Mouse (Mus musculus): ENCODE results near the gene Iars2.
"Not testable (repeated sequence)": the region's sequence is repeated elsewhere in the genome, so short reads cannot be mapped to it uniquely, and the experiment has no call there.

The Iars2 gene

DNA sequence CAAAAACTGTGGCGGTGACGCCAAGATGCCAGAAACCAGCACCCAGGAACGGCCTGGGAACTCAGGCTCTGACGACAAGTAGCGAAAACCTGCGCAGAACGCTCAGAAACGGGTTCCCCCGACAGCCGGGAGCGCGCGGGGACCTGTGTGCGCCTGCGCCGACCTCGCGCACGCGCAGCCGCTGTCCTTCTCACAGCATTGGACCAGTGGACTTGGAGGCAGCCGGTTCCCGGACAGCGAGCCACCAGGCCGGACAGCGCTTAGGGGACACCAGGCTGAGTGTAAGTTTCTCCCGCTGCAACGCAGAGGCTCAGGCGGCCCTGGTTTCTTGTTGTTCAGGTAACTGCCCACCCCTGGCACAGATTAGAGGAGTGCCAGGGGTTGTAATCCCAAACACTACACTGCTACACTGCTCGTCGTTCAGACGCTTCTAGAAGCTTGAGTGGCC is 2.8 kb upstream of the Iars2 start, which contains the start of gene Bpnt1:
Gene Bpnt1 (plus strand): TSS at position 167 of the 448 bp plus-strand sequence.
- DNase-seq (ENCODE audit: low read depth, low spot score), result peak; percentile 97

DNA sequence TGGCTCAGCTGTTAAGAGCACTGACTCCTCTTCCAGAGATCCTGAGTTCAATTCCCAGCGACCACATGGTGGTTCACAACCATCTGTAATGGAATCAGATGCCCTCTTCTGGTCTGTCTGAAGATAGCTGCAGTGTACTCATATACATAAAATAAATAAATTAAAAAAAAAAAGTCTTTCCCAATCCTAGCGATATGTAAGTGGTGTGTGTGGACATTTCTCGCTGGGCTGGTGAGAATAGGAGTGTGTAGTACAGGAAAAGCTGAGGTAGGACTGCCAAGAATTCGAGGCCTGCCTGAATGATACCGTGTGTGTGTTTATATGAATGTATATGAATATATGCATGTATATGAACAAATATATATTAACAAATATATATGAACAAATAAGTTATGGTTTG is 2.2 kb upstream of the Iars2 start:
- no peak for DNase-seq (ENCODE audit: low read depth, low spot score)

DNA sequence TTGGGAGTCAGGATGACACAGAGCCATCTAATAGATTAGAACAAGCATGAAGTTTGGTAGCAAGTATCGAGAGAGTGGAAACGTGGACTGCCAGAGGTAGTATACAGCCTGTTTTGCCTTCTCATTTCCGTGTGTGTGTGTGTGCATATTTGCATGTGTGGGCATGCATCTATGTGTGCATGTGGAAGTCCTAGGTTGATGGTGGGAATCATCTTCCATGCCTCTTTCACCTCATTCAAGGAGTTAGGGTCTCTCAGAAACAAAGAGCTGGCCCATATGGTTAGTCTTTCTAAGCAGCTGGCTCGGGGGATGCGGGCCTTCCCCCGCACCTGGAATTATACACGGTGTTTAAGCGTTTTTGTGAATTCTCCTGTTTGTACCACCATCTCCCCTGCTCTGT is 655 bp upstream of the Iars2 start:
- no peak for DNase-seq (ENCODE audit: low read depth, low spot score)

DNA sequence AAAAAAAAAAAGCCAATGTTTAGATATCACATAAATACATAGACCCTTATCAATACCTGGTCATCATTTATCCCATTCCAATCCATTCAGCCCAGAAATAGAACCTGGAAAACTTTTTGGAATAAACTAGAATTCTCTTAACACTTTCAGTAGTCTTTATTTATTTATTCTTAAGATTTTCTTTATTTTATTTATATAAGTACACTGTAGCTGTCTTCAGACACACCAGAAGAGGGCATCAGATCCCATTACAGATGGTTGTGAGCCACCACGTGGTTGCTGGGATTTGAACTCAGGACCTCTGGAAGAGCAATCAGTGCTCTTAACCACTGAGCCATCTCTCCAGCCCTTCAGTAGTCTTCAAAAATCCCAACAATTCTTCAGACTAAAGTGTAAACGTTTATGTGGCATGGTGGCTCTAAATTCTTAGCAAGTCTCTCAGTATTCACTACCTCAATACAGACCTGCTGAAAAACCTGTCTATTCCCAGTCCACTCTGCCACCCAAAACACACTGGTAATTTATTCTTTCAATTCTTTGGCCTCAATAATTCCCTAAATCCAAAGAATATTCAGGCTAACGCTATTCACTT is 1.3 kb downstream of the Iars2 start:
- DNase-seq (ENCODE audit: low read depth, low spot score), result not testable (repeated sequence)

DNA sequence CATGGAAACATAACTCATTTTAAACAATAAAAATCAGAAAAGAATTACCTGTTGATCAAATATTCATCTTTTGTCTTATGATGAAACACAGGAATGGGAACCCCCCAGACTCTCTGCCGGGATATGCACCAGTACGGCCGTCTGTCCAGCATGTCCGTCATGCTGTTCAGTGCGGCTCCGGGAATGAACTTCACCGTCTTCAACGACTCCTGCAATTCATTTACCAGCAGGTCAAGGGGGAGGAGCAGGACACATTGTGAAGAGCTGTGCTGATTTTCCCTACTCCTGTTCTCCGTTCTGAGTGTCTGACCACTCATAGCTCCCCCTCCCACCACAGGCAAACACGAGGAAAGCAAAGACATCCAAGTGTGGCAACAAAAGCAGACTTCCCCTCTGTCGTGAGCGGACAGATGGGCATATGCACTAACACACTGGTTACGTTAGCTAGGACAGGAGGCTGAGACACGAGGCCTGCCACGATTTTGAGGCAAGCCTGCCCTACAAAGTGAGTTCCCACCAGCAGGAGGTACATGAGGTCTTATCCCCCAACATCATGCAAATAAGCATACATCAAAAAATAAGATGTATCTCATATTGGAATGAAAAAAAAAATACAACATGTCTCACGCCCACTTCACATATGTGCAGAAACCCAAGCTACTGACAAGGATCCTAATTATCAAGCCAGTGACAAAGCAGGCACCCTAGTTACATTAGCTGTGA is 13.2 kb downstream of the Iars2 start:
- peak; percentile 71 for DNase-seq (ENCODE audit: low read depth, low spot score)

DNA sequence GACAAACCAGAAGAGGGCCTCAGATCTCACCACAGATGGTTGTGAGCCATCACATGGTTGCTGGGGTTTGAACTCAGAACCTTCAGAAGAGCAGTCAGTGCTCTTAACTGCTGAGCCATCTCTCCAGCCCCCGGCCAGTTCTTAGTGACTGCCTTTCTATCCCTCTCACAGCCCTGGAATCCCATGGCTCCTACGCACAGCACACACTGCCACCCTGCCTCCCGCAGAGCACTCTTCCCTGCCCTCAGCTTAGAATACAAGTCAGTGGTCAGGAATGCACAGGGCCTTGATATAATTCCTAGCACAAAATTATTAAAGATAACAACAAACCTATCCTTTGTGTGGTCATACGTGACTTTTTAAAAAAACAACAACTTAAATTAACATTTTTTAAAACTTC is 14.7 kb downstream of the Iars2 start:
- DNase-seq (ENCODE audit: low read depth, low spot score), result no peak

DNA sequence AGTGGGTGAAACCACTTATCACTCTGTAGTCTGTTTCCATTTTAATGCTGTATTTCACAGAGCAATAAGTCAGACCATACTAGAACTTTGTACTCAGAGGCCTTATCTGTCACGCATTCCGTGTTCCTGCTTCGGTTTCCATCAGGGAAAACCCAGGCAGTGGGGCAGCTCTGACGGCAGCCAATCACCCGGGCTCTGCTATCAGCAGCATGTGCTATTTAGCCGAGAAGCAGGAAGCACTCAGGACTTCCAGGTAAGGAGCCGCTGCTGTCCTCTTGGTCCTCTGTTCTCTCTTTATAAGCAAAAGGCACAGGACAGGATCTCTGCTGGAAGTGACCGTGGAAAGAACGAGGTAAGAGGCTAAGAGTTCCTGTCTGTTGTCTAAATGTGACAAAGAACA is 17.2 kb downstream of the Iars2 start:
- no peak for DNase-seq (ENCODE audit: low read depth, low spot score)

DNA sequence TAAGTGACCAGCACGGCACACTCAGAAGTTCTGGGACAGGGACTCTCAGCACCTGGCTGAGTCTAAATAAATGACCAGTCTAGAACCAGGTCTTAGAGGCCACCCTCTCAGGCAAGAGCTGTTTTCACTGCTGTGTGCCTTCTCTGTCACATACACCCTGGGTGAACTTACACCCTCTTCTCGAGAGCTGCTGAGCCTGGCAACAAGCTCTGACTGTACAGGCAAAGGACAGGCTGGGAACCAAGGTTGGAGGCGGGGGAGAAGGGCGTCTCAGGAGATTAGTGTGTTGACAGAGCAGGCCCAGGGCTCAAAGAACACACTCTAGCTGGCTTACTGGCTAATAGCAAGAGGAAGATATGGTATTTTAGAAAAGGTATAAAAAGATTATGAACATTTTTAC is 20.3 kb downstream of the Iars2 start:
- DNase-seq (ENCODE audit: low read depth, low spot score), result no peak

DNA sequence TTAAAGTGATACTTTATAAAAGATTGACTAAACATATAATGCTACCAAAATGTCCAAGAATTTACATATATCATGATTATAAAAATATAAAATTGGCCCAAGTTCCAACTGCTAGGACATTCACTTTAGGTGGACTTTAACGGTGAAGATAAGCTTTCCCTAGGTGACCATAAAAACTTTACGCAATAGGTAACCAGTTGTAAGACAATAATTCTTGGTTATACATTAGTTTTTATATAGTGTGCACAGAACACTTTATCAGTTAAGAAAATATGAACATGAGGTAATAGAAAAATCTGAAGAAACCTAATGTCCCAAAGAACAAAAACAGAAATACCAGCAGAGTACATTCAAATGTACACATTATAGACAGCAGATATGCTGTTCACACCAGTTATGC is 20.9 kb downstream of the Iars2 start:
- DNase-seq (ENCODE audit: low read depth, low spot score), result no peak

DNA sequence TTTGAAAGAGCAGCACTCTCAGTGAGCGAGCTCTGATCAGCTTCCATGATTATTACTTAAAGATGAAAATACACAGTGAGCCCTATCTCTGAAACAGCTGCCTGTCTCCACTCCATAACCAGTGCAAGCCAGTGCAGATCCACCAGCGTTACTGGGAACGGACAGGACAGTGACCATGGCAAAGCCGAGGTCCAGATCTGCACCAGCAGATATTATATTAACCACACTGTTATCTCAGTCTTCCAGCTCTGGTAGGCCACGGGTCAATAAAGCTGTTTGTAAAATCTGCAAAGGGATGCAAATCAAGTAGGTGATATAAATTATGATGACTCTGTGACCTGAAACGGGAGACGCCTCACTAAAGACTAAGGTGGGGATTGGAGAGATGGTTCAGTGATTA is 21.6 kb downstream of the Iars2 start:
- DNase-seq (ENCODE audit: low read depth, low spot score), result no peak

DNA sequence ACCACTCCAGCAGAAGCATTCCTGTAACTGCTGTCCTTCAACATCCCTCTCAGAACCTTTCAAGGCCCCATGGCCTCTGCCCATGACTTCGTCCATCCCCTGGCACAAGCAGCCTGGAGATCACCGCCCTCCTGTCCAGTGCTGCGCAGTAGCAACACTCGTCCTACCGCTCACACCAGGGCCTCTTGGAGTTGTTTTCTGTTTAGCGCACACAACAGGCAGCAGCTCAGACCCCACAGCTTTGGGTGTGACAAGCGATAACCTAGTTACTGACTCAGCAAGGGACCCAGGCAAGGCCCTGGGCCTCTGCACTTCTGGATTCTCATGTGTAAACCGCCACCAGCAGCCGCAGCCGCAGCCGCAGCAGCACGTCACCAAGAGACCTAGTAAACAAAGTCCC is 22.4 kb downstream of the Iars2 start:
- DNase-seq (ENCODE audit: low read depth, low spot score), result no peak

DNA sequence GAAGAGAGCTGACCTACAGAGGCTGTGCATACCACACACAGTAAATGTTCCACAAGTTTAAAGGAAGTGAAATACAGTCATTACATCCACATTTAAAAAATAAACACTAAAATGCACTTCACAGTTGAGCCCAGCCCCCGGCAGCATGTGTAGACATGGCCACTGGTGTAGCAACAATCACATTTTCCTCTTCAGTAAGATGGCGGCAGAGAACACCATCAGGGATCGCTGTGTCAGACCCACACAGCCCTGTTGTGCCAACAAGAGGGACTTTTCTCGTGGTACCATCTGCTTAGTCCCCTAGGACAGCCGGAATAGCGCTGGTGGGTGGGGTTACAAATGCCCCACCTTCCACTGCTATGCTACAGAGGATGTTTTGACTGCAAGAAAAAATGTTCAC is 26.4 kb downstream of the Iars2 start:
- no peak for DNase-seq (ENCODE audit: low read depth, low spot score)

DNA sequence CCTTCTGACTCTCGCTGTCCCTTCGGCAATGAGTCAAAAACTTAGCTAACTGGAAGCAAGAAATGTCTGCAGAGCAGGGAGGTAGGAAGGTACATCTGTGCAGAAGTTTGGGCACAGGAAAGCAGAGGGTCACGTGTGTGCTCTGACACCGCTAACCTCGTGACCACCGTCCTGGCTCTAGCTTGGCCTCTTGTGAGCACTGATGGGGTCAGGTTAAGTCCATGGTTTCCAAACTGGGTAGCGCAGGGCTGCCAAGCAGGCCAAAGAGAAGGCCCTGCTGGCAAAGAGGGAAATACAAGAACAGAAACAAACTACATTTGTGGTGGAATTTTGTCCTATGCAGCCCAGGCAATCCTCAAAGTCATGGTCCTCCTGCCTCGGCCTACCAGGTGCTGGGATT is 30.7 kb downstream of the Iars2 start:
- no peak for DNase-seq (ENCODE audit: low read depth, low spot score)

DNA sequence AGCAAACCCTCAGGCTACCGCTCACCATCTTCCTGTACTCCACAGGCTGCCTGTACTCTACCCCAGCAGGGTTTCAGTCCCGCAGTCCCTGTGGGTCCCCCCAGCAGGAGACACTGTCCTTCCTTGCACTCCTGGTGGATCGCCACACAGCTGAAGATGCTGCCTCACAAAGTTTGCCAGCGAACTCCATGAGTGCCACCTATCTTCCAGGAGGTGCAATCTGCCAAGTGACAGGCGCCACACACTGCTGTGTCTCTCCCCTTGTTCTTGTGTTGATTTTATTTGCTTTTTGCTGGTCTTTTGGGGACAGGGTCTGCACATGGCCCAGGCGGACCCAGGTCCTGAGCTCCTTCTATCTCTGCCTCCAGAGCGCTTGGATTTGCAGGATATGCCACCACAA is 32.3 kb downstream of the Iars2 start:
- DNase-seq (ENCODE audit: low read depth, low spot score), result no peak

DNA sequence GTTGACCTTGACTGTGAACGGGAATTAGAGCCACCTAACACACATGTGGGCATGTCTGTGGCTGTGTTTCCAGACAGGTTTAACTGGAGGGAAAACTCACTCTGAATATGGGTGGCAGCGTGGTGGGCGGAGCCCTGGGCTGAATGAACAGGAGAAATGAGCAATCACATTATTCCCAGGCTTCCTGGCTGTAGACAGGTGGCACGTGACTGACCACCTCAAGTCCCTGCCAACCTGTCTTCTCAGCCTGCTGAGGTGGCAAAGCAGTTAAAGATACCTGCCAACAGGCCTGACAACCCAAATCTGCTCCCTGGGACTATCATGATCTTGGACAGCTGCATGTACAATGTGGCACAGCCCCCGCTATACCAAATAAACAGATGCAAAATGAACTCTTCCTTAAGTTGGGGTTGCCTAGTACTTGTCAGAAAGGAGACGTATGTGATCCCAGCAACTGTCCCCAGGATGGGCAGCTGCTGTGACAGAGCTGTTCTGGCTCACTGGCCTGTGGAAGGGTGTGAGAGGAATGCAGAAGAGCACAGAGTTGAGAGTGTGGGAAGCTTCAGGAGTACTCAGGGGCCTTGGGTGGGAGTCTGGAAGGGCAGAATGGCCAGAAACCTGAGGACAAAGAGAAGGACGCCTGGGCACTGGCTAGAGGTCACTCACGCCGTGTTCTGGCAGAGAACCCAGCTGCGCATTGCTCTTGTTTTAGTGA is 36.4 kb downstream of the Iars2 start:
- no peak for DNase-seq (ENCODE audit: low read depth, low spot score)

DNA sequence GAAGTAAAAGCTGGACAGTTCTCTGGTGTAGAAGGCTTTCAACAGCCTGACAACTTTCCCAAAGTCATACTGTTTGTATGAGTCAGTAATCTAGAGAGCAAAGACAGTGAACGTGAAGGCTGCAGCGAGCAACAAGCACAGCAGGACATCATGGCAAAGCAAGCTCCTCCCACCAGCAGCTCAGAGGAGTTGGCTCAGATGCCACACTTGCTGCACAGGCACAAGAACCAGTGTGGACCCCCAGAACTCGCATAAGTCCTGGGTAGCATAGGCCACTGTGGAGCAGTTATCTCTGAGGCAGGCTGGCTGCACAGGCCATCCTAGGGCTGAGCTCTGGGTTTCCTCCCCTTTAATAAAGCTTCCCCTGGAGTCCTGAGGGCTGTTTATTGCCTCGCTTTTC is 37.9 kb downstream of the Iars2 start:
- DNase-seq (ENCODE audit: low read depth, low spot score), result no peak

DNA sequence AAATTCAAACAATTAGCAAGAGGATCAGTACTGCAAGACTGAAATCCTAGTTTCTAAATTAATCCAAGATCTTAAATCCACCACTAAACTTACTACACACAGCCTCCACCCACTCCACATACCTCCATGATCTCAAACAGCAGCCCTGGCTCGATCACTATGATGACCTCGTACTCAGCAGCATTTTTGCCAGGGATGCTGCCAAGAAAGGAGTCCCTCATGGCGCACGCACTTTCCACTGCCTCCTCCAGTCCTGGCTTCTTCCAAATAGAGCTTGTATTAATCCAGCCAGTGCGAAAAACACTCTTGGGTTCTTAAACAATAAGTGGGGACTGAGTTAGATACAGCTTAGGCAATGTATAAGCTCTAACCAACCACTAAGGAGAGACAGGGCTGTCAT is 40.0 kb downstream of the Iars2 start:
- DNase-seq (ENCODE audit: low read depth, low spot score), result peak; percentile 16

DNA sequence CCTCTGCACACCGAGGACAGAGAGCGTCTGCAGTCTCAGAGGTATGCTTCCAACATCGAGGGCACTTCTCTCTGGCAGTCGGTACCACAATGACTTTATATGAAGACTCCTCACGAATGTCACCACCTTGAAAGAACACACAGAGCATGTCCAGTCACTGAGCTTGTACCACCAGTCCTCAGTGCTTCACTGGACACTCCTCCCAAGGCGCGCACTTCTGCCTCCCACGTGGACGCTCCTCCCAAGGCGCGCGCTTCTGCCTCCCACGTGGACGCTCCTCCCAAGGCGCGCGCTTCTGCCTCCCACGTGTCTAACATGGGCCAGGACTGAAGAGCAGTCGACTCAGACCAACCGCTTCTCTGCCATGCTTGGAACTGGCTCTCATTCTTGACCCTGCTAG is 42.1 kb downstream of the Iars2 start:
- no peak for DNase-seq (ENCODE audit: low read depth, low spot score)

DNA sequence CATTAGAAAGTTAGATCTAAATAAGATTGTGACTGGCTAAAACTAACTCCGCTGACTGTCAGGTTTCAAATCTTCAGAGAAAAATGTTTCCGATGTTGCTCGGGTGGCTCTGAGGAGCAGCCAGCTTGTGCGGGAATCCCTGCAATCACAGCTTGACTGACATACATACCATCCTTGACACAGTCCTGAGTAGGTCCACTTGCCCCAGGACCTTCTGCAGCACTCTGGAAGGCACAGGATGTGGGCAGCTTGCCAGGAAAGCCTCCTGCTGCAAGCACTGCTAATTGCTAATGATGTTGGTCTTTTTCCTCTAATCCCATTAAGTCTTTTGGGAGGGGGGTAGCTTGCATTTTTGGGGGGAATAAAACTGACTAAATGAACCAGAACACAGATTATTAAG is 44.0 kb downstream of the Iars2 start:
- DNase-seq (ENCODE audit: low read depth, low spot score), result peak; percentile 66

DNA sequence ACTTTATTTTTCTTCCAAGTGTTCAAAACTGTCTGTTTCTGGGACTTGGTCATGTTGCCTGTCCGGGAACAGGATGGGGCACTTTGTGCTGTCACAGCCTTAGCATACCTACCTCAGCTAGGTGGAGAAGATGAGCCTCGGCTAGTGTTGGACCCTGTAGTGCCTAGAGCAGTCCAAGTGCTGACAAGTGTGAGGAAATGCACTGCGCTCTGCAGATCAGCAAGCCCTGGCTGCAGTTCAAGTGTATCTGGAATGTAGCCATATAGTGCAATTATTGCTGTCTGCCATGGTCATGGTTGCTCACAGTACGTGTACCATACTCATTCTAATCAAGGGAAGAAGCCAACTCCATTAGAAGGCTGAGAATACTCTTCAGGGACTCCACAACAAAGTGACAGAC is 44.5 kb downstream of the Iars2 start:
- peak; percentile 86 for DNase-seq (ENCODE audit: low read depth, low spot score)

DNA sequence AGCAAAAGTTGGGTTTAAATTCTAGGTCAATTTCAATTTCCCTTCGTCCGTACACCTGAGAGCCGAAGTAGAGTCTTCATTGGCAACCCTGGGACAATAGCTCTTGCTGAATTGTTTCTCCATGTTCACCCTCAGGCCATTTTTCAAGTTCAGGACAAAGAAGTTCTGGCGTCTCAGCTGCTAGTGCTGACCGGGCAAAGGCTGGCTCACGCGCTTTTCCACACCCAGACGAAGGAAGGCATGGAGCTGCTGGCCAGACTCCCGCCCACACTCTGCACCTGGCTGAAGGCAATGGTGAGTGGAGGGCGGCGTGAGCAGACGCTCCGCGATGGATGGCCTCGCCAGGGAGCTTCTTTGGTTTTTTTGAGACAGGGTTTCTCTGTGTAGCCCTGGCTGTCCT is 45.9 kb downstream of the Iars2 start:
- DNase-seq (ENCODE audit: low read depth, low spot score), result no peak

DNA sequence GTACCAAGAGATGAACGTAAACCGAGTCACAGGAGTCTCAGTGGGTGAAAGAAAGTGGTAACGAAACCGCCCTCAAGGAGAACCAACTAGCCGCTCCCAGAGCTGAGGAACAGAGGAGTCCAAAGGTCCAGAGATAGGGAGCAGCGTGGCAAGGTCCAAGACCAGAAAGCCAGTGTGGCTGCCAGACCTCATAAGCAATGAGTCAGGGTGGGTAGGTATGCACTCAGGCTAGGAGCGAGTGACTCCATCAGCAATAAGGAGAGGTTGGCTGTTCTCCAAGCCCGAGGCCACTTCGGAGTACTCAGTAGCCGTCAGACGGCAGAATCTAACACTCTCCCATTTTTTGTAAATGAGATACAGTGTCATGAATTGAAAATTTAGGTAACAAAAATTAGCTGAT is 46.4 kb downstream of the Iars2 start:
- no peak for DNase-seq (ENCODE audit: low read depth, low spot score)

DNA sequence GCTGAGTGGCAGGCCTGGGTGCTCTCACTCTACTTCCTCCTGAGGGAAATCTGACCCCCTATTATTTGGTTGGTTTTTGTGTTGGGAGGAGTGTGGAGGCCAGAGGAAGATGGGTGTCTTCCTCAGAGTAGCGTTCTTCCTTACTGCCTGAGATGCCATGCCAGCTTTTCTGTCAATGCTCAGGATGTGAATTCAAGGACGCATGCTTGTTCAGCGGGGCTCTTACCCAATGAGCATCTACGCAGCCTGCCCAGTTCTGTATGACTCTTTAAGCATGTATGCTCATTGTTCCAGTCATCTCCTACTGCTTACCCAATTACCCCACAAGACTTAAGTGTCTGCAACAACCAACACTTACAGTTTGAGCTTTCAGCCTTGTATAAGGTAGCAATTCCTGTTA is 48.6 kb downstream of the Iars2 start:
- DNase-seq (ENCODE audit: low read depth, low spot score), result no peak

All from brain, adult 2 months (tissue).